Mouse (Mus musculus) forebrain, embryonic 16.5 days (tissue): ENCODE results near the gene Dpy30. TPM values are rescaled to one million over a fixed set of nuclear protein-coding genes. Genes with fewer than 3 reads are reported as not detected.
"Not testable (repeated sequence)": the region's sequence is repeated elsewhere in the genome, so short reads cannot be mapped to it uniquely, and the experiment has no call there.

Experiments used
- ATAC-seq: fragments of 200-750 bp; cut with Nextera tagmentation; 2 replicates; pipeline ENCODE4 v1.8.0; 2017; ENCODE audit warnings: mild to moderate bottlenecking, moderate library complexity
- H3K27ac ChIP-seq: fragments of 300-500 bp; sonication (generic); 2 replicates; pipeline ENCODE4 v1.5.1; 2014; ENCODE audit warnings: low read length, control low read depth
- H3K27me3 ChIP-seq: fragments of 300-500 bp; sonication (generic); replicated peaks from 2 replicates; pipeline ENCODE4 v1.6.1; 2014; ENCODE audit warnings: low read length; ENCODE audit not compliant: control insufficient read depth, insufficient read depth
- H3K36me3 ChIP-seq: fragments of 300-500 bp; sonication (generic); 2 replicates; pipeline ENCODE4 v1.6.1; 2014; ENCODE audit not compliant: control insufficient read depth, insufficient read depth
- H3K4me1 ChIP-seq: fragments of 300-500 bp; sonication (generic); replicated peaks from 2 replicates; pipeline ENCODE4 v1.6.1; 2014; ENCODE audit warnings: low read length; ENCODE audit not compliant: control insufficient read depth, insufficient read depth
- H3K4me2 ChIP-seq: fragments of 300-500 bp; sonication (generic); 2 replicates; pipeline ENCODE4 v1.6.1; 2014; ENCODE audit warnings: mild to moderate bottlenecking, low read length, control low read depth
- H3K4me3 ChIP-seq: fragments of 300-500 bp; sonication (generic); replicated peaks from 2 replicates; pipeline ENCODE4 v1.5.1; 2014; ENCODE audit warnings: mild to moderate bottlenecking, low read length, control low read depth
- H3K9ac ChIP-seq: fragments of 300-500 bp; sonication (generic); replicated peaks from 2 replicates; pipeline ENCODE4 v1.6.1; 2014; ENCODE audit warnings: low read depth, low read length, control low read depth
- H3K9me3 ChIP-seq: fragments of 300-500 bp; sonication (generic); 2 replicates; pipeline ENCODE4 v1.6.1; 2016; ENCODE audit warnings: low read length; ENCODE audit not compliant: control insufficient read depth
- WGBS: fragments of 180-500 bp; shearing (Covaris S2); extraction: QIAGEN DNeasy Blood & Tissue Kit; methylation state at CpG from one replicate; pipeline ENCODE4 v1.1.7; 2014; 5-methylcytosine and 5-hydroxymethylcytosine counted together
- polyA plus RNA-seq: library from polyadenylated mRNA; unstranded; fragments of >200 nt; fragmentation: Nextera tagmentation; extraction: Ambion mirVana; gene quantifications from 2 replicates; pipeline ENCODE4 v1.2.1, GENCODE M21; 2015

Dpy30 gene
- 180 and 189 TPM in 2 replicates for polyA plus RNA-seq

- no peaks in the 10 kb centered on the region for H3K36me3 ChIP-seq
- H3K9me3 ChIP-seq, result no peaks in the 10 kb centered on the region
- H3K27ac ChIP-seq, result no peak within 1 kb of the TSS
- H3K4me2 ChIP-seq, result no peak within 1 kb of the TSS
- ATAC-seq, result no peak
- H3K4me3 ChIP-seq, result no peak within 1 kb of the TSS
- H3K4me1 ChIP-seq, result no peaks in the 10 kb centered on the region
- WGBS, result 83% methylated on average over 2 of the region's 2 CpGs
- H3K27me3 ChIP-seq, result no peaks in the 10 kb centered on the region
- no peak within 1 kb of the TSS for H3K9ac ChIP-seq
Observed at GRCm38 (mm10) chr17:74323844-74324243, at the start of gene Dpy30. Gene Dpy30, minus strand, starts transcription at chr17:74323944.

GRCm38 (mm10) chr17:74363592-74363991 lies 39.8 kb upstream of the Dpy30 start:
- Histone ChIP-seq H3K4me2 (no peak overlapping the region), H3K36me3 (peaks cover 12% of the 10 kb centered on the region), H3K27me3 (no peaks in the 10 kb centered on the region), H3K4me3 (no peak overlapping the region), H3K27ac (no peak overlapping the region), H3K9me3 (no peaks in the 10 kb centered on the region), H3K9ac (no peak overlapping the region), H3K4me1 (no peaks in the 10 kb centered on the region)
- WGBS, result 88% methylated on average over 1 of the region's 1 CpGs
- no peak for ATAC-seq

- peak overlapping the region; percentile 80 for H3K4me2 ChIP-seq
- H3K4me3 ChIP-seq, result peak overlapping the region; percentile 73
- 50% methylated on average over 5 of the region's 5 CpGs for WGBS
- peaks cover 37% of the 10 kb centered on the region for H3K4me1 ChIP-seq
- H3K9ac ChIP-seq, result peak overlapping the region; percentile 44
- ATAC-seq, result no peak
- H3K27me3 ChIP-seq, result no peaks in the 10 kb centered on the region
- H3K9me3 ChIP-seq, result no peaks in the 10 kb centered on the region
- no peak overlapping the region for H3K27ac ChIP-seq
- peaks cover 2% of the 10 kb centered on the region; the same call in 1 of the 2 replicates for H3K36me3 ChIP-seq
Observed at GRCm38 (mm10) chr17:74341151-74341550, 17.4 kb upstream of the Dpy30 start.

- no peaks in the 10 kb centered on the region for H3K9me3 ChIP-seq
- H3K4me3 ChIP-seq, result peak within 1 kb of the TSS; percentile 73
- H3K27ac ChIP-seq, result peak within 1 kb of the TSS; percentile 98
- H3K4me2 ChIP-seq, result peak within 1 kb of the TSS; percentile 82
- peak; percentile 70 for ATAC-seq
- no peaks in the 10 kb centered on the region for H3K36me3 ChIP-seq
- H3K9ac ChIP-seq, result peak within 1 kb of the TSS; percentile 98
- no peaks in the 10 kb centered on the region for H3K27me3 ChIP-seq
- H3K4me1 ChIP-seq, result peaks cover 37% of the 10 kb centered on the region
- under 1% methylated on average over 70 of the region's 90 CpGs for WGBS
Observed at GRCm38 (mm10) chr17:74338937-74339804, 15.4 kb upstream of the Dpy30 start, which contains the start of gene Spast. Gene Spast, plus strand, starts transcription at chr17:74338987.

- peak; percentile 90 for ATAC-seq
Observed at GRCm38 (mm10) chr17:74338225-74338931, 14.6 kb upstream of the Dpy30 start.

GRCm38 (mm10) chr17:74331049-74331676 lies 7.4 kb upstream of the Dpy30 start:
- H3K4me2 ChIP-seq, result no peak overlapping the region
- no peak for ATAC-seq
- H3K27ac ChIP-seq, result no peak overlapping the region
- no peaks in the 10 kb centered on the region for H3K9me3 ChIP-seq
- no peaks in the 10 kb centered on the region for H3K4me1 ChIP-seq
- no peak overlapping the region for H3K9ac ChIP-seq
- 82% methylated on average over 9 of the region's 9 CpGs for WGBS
- no peaks in the 10 kb centered on the region for H3K27me3 ChIP-seq
- no peak overlapping the region for H3K4me3 ChIP-seq
- H3K36me3 ChIP-seq, result no peaks in the 10 kb centered on the region

More at GRCm38 (mm10) chr17:74338225-74338931, 14.6 kb upstream of the Dpy30 start:
- no peaks in the 10 kb centered on the region for H3K36me3 ChIP-seq
- 0% methylated on average over 38 of the region's 50 CpGs for WGBS
- H3K4me1 ChIP-seq, result peaks cover 37% of the 10 kb centered on the region
- no peaks in the 10 kb centered on the region for H3K27me3 ChIP-seq
- peak overlapping the region; percentile 73 for H3K4me3 ChIP-seq
- H3K9ac ChIP-seq, result peak overlapping the region; percentile 98
- no peaks in the 10 kb centered on the region for H3K9me3 ChIP-seq
- H3K27ac ChIP-seq, result peak overlapping the region; percentile 98
- peak overlapping the region; percentile 82 for H3K4me2 ChIP-seq

- 49% methylated on average over 2 of the region's 2 CpGs for whole genome bisulfite sequencing
- H3K4me2 ChIP-seq, H3K9ac ChIP-seq, H3K36me3 ChIP-seq, H3K27ac ChIP-seq, H3K9me3 ChIP-seq, ATAC-seq, H3K4me1 ChIP-seq, H3K27me3 ChIP-seq, H3K4me3 ChIP-seq: not testable (repeated sequence)
Observed at GRCm38 (mm10) chr17:74328146-74328545, 4.4 kb upstream of the Dpy30 start.

GRCm38 (mm10) chr17:74327195-74327594 lies 3.5 kb upstream of the Dpy30 start:
- not testable (repeated sequence) for H3K36me3 ChIP-seq, ATAC-seq, H3K4me1 ChIP-seq, H3K27me3 ChIP-seq, H3K27ac ChIP-seq, H3K4me2 ChIP-seq, H3K9ac ChIP-seq, H3K4me3 ChIP-seq, H3K9me3 ChIP-seq
- WGBS, result 87% methylated on average over 7 of the region's 7 CpGs
